Mouse (Mus musculus) bone marrow, adult 2 months (tissue): ENCODE results near the gene Ssmem1. TPM values are rescaled to one million over a fixed set of nuclear protein-coding genes. Genes with fewer than 3 reads are reported as not detected.

Experiments used
- H3K27ac ChIP-seq: fragments of 200-500 bp; 2 replicates; pipeline ENCODE4 v1.5.1; 2012; ENCODE audit warnings: low read depth, mild to moderate bottlenecking, control low read depth, inconsistent platforms, low read length; ENCODE audit not compliant: control insufficient read depth, poor library complexity, insufficient read depth
- H3K4me1 ChIP-seq: fragments of 200-500 bp; 2 replicates; pipeline ENCODE4 v1.6.1; 2011; ENCODE audit warnings: low read length; ENCODE audit not compliant: control insufficient read depth, insufficient read depth
- H3K4me3 ChIP-seq: fragments of 200-500 bp; replicated peaks from 2 replicates; pipeline ENCODE3; 2011; ENCODE audit warnings: mild to moderate bottlenecking, low read depth, low read length, control low read depth; ENCODE audit not compliant: control insufficient read depth
- CTCF ChIP-seq: fragments of 200-500 bp; IDR thresholded peaks from 2 replicates; pipeline ENCODE4 v1.5.1; 2011; ENCODE audit warnings: low read length, control low read depth; ENCODE audit not compliant: control insufficient read depth, insufficient read depth
- POLR2A ChIP-seq: fragments of 200-500 bp; IDR thresholded peaks from 2 replicates; pipeline ENCODE4 v1.6.1; 2011; ENCODE audit warnings: low read depth, mild to moderate bottlenecking, control low read depth, low read length, borderline replicate concordance; ENCODE audit not compliant: control insufficient read depth
- WGBS: fragments of 180-500 bp; shearing (Covaris S2); methylation state at CpG from one replicate; pipeline ENCODE4 v1.1.7; 2018; 5-methylcytosine and 5-hydroxymethylcytosine counted together
- polyA plus RNA-seq: library from polyadenylated mRNA; stranded (reverse); fragments of >200 nt; gene quantifications from 2 replicates; pipeline ENCODE4 v1.2.4, GENCODE M21; 2011; ENCODE audit warnings: low replicate concordance; ENCODE audit not compliant: missing spikeins, insufficient read depth, insufficient read length

The Ssmem1 gene
- polyA plus RNA-seq, 1 experiment: not detected

- WGBS: 84% methylated on average over 5 of the region's 5 CpGs
- no peak overlapping the region for H3K27ac ChIP-seq
- no peak overlapping the region for H3K4me3 ChIP-seq
- no peaks in the 10 kb centered on the region; the same call in 1 of the 2 replicates for H3K4me1 ChIP-seq
- TF ChIP-seq POLR2A (no peak), CTCF (no peak)
Observed at GRCm38 (mm10) chr6:30554092-30554491, 44.4 kb downstream of the Ssmem1 start.

DNA sequence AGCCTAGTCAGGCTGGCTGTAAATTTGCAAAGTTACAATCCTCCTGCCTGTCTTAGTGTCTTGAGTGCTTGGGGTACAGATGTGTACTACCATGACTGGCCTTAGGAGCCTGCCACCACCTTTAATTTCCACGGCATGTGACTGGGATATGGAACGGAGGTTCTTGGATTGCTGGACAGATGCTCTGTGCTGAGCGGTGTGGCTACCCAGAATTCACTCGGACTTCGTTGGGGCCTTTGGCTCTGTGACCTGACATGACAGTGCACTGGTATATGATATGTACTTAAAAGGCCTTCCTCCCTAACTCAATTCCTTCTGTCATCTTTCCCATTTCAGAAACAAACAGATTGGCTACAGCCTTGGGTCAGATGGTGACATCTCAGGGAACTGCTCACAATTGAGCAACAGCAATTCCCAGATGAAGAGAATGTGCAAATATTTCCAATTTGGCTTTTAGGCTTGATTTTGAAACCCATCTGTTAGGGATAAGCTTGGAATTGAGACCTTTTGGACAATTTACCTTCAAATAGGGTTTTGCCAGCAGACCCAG lies 45.0 kb downstream of the Ssmem1 start:
- Histone ChIP-seq H3K4me3 (no peak overlapping the region), H3K27ac (no peak overlapping the region), H3K4me1 (no peaks in the 10 kb centered on the region; the same call in 1 of the 2 replicates)
- TF ChIP-seq CTCF (no peak), POLR2A (no peak)
- 90% methylated on average over 5 of the region's 5 CpGs for WGBS

GRCm38 (mm10) chr6:30556080-30556479 lies 46.4 kb downstream of the Ssmem1 start:
- 33% methylated on average over 8 of the region's 9 CpGs for whole genome bisulfite sequencing
- no peaks in the 10 kb centered on the region; the same call in 1 of the 2 replicates for H3K4me1 ChIP-seq
- no peak overlapping the region for H3K4me3 ChIP-seq
- no peak overlapping the region for H3K27ac ChIP-seq
- no peak for TF ChIP-seq CTCF

DNA sequence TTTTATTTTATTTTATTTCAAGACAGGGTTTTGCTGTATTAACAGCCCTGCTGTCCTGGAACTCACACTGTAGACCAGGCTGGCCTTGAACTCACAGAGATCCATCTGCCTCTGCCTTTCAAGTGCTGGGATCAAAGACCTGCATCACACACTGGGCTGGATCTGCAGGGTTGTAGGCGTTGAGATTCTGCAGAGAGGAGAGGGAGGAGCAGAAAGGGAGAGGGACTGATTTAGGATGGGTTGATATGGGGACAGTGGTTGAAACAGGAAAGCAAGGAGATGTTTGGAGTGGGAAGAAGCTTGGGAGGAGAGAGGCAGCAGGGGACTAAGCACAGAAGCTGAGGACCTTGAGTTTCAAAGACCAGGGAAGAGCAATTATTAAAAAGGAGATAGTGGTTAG lies 50.1 kb downstream of the Ssmem1 start:
- WGBS: 74% methylated on average over 1 of the region's 1 CpGs
- Histone ChIP-seq H3K4me3 (no peak overlapping the region), H3K27ac (no peak overlapping the region), H3K4me1 (no peaks in the 10 kb centered on the region)
- TF ChIP-seq POLR2A (no peak), CTCF (no peak)

DNA sequence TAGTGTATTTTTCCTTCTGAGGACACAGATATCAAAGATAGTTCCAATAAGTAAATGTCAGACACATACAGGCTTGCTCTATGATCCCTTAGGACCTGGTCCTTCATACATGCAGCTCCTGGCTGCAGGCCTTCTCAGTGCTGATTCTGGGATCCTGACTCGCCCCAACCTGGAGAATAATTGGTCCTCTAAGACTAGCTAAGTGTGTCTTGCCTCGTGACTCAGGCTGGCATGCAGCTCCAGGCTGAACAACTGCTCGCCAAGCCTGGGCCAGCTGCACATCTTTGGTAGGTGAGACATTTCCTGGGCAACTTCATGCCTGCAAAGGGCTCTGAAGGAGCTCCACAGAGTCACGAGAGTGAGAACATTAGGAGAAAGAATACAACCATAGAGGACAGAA lies 52.5 kb downstream of the Ssmem1 start:
- Histone ChIP-seq H3K4me3 (no peak overlapping the region), H3K4me1 (no peaks in the 10 kb centered on the region), H3K27ac (no peak overlapping the region)
- 66% methylated on average over 4 of the region's 4 CpGs for WGBS
- TF ChIP-seq CTCF: no peak
- TF ChIP-seq POLR2A: no peak

DNA sequence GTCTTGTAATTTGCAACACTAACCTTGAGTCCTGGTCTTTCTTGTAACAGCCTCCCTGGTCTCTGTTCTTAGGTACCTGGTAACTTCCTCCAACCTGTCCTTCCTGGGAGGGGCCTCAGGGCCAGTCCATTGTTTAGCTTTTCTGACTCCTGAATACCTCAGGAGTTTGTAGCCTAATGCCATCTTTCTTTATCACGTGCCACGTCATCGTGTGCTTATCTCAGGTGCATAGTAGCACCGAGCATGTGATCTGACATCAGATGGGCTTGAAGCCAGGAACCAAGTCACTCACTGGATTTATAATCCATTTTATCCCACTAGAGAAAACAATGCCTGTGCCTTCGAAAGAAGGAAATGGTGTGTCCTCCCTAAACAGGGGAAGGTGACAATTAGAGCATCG lies 53.9 kb downstream of the Ssmem1 start:
- Histone ChIP-seq H3K4me3 (no peak overlapping the region), H3K4me1 (no peaks in the 10 kb centered on the region), H3K27ac (no peak overlapping the region)
- 60% methylated on average over 6 of the region's 6 CpGs for WGBS
- TF ChIP-seq POLR2A (no peak), CTCF (no peak)

- Histone ChIP-seq H3K4me1 (no peaks in the 10 kb centered on the region), H3K4me3 (no peak overlapping the region), H3K27ac (no peak overlapping the region)
- TF ChIP-seq POLR2A: no peak
- no peak for TF ChIP-seq CTCF
- WGBS: 87% methylated on average over 6 of the region's 6 CpGs
Observed at GRCm38 (mm10) chr6:30564051-30564450, 54.4 kb downstream of the Ssmem1 start.

- no peak for TF ChIP-seq POLR2A
- TF ChIP-seq CTCF: no peak
- 77% methylated on average over 5 of the region's 5 CpGs for WGBS
- H3K27ac ChIP-seq: no peak within 1 kb of the TSS
- no peaks in the 10 kb centered on the region for H3K4me1 ChIP-seq
- H3K4me3 ChIP-seq: no peak within 1 kb of the TSS
Observed at GRCm38 (mm10) chr6:30568069-30568468, 58.4 kb downstream of the Ssmem1 start, which contains the start of gene Cpa4. Gene Cpa4, plus strand, starts transcription at chr6:30568369.

DNA sequence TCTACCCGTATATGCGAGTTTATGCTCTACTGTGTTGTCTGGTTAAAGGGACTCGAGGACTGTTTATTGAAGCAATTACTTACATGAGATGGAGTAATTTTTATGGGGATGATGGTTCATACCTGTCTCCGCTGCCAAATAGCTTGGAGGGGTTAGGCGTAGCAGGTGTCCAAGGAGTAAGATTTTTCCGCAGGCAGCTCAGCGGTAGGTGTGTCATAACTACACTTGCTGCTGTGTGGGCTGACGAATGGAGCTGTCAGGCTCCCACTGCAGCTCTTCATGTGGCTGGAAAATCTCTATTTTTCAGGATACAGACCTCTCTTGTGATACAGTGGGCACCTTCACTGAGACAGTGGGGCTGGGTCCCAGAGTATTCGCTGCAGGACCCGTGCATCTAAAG lies 59.7 kb downstream of the Ssmem1 start:
- WGBS: 88% methylated on average over 10 of the region's 10 CpGs
- Histone ChIP-seq H3K4me3 (no peak overlapping the region), H3K4me1 (no peaks in the 10 kb centered on the region), H3K27ac (no peak overlapping the region)
- TF ChIP-seq CTCF: no peak
- TF ChIP-seq POLR2A: no peak

Other genes with a start within 250 kb of the Ssmem1 start
- 35.1 and 44.9 TPM in 2 replicates for gene Ube2h, start 205.3 kb upstream of the Ssmem1 start, polyA plus RNA-seq
- gene Zc3hc1, start 118.8 kb upstream of the Ssmem1 start, polyA plus RNA-seq: 9.1 and 17.1 TPM in 2 replicates
- gene Klhdc10, start 108.0 kb upstream of the Ssmem1 start, polyA plus RNA-seq: 8.6 and 15.5 TPM in 2 replicates
- 12.7 and 15.2 TPM in 2 replicates for gene Tmem209, start 66 bp upstream of the Ssmem1 start, polyA plus RNA-seq
- gene Cpa2, start 31.7 kb downstream of the Ssmem1 start, polyA plus RNA-seq: not detected in 2 replicates
- gene Cpa4, start 58.5 kb downstream of the Ssmem1 start, polyA plus RNA-seq: not detected in 2 replicates
- not detected in 2 replicates for gene Cpa5, start 101.2 kb downstream of the Ssmem1 start, polyA plus RNA-seq
- not detected in 2 replicates for gene Cpa1, start 129.4 kb downstream of the Ssmem1 start, polyA plus RNA-seq
- gene Cep41, start 183.9 kb downstream of the Ssmem1 start, polyA plus RNA-seq: 5.4 and 6.5 TPM in 2 replicates
- 2.8 and 8.2 TPM in 2 replicates for gene Mest, start 213.7 kb downstream of the Ssmem1 start, polyA plus RNA-seq